Mouse (Mus musculus) hematopoietic stem cell, adult 5-6 weeks (primary cell): ENCODE results near the gene Rpl14. TPM values are rescaled to one million over a fixed set of nuclear protein-coding genes. Genes with fewer than 3 reads are reported as not detected.

Source experiments
- ATAC-seq, 2 experiments: fragments of 125-278 bp in 1 of 2; replicated peaks in 1 of 2; 2 replicates each; pipeline ENCODE4 v1.8.0; 2016 to 2017; ENCODE audit warnings: inconsistent platforms in 2 of 2, mild to moderate bottlenecking in 2 of 2, moderate number of reproducible peaks in 2 of 2, low read depth in 1 of 2, moderate TSS enrichment in 1 of 2; ENCODE audit not compliant: low FRiP score in 2 of 2, poor library complexity in 2 of 2, severe bottlenecking in 2 of 2, insufficient read depth in 1 of 2, low TSS enrichment in 1 of 2
- total RNA-seq: library from RNA; stranded (forward); fragments of 172-1452, 232-1000 nt; gene quantifications from 2 replicates; pipeline ENCODE4 v1.2.3, GENCODE M21; 2017

Rpl14 gene
- total RNA-seq, 1 experiment from 2014 or later = 3,052 TPM

GRCm38 (mm10) chr9:120593383-120594101 is 22.3 kb downstream of the Rpl14 start:
- no peak for ATAC-seq

- no peak for ATAC-seq
These were observed 23.6 kb downstream of the Rpl14 start for GRCm38 (mm10) chr9:120594839-120595238.

- no peak for ATAC-seq
These were observed 24.1 kb downstream of the Rpl14 start for GRCm38 (mm10) chr9:120595306-120595705.

- peak; percentile 72 to 76 for ATAC-seq
These were observed 30.4 kb downstream of the Rpl14 start for GRCm38 (mm10) chr9:120601488-120602171.

- ATAC-seq = peak; percentile 13 to 40; a peak in 2 of 4 replicates
These were observed 31.1 kb downstream of the Rpl14 start for GRCm38 (mm10) chr9:120602172-120602838.

- ATAC-seq = peak; percentile 72 to 88; a peak in 3 of 4 replicates
These were observed 31.7 kb downstream of the Rpl14 start for GRCm38 (mm10) chr9:120602839-120603511.

GRCm38 (mm10) chr9:120603512-120603908 is 32.3 kb downstream of the Rpl14 start:
- ATAC-seq = no peak

- no peak for ATAC-seq
These were observed 32.7 kb downstream of the Rpl14 start for GRCm38 (mm10) chr9:120603956-120604355.

- no peak for ATAC-seq
These were observed 39.8 kb downstream of the Rpl14 start for GRCm38 (mm10) chr9:120611055-120611454.

GRCm38 (mm10) chr9:120614059-120614458 is 42.8 kb downstream of the Rpl14 start:
- ATAC-seq = no peak

GRCm38 (mm10) chr9:120618101-120618500 is 46.9 kb downstream of the Rpl14 start:
- no peak for ATAC-seq

GRCm38 (mm10) chr9:120619347-120619708 is 48.1 kb downstream of the Rpl14 start:
- ATAC-seq = no peak

GRCm38 (mm10) chr9:120619709-120620408 is 48.6 kb downstream of the Rpl14 start:
- no peak for ATAC-seq

- ATAC-seq = no peak
These were observed 49.1 kb downstream of the Rpl14 start for GRCm38 (mm10) chr9:120620409-120620745.
